Mouse (Mus musculus): ENCODE measurements at regions not wholly inside any gene's neighbourhood (a gene's known extent, or its start where the extent isn't known, plus 50 kb on each side); places are given as distances from the start of the nearest gene placed in this dataset.

DNA sequence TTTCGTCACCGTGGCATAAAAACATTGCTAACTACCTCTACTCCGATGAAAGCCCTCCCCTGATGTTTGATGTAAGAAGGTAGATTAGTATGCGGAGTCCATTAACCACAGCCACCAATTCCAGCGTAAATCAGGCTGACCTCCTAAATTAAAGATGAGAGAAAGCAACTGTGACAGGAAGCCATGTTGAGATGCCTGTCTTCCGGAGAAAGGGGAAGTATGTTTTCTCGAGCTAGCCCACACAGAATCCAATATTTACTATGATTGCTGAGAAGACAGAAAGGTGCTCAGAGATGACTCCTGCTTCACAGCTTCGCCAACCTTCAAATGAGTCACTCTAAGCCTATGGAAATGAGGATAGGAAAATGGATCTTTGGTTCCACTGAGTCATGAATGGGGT is 169.6 kb downstream of the Zfp365 start:
- TF ChIP-seq CTCF (IDR thresholded peaks at IDR 0.05; ENCODE audit: low read depth), result no peak
- TF ChIP-seq EP300 (IDR thresholded peaks at IDR 0.05; ENCODE audit: low read depth), result no peak
